7 mouse cellular contexts compared by ENCODE assay signal in the genomic region with DNA sequence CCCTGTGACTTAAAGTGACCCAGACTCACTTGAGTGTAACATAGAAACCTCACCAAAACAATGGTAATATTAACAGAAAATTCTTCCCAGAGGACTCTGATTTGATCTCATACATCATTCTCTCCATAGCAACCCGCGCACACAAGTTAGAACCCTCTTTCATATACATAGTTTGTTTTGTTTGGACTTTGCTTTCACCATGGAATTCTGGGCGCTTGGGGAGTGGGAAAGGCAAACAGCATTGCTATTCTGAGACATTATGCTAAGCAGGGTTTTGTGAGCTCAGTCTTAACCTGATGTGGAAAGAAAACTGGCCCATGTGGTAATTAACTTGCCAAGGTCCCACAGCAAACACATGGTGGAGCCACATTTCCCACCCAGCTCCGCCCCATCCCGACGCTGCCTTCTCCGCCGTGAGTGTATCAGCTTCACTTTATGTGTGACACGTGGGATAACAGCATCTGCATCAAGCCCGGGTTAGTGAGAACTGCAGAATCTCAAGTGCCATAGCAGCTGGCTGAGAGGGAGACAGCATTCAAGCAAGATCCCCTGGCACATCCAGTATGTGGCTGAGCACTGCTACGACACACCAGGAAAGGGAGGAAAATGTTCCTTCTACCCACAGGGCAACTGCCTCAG. TPM values are rescaled to one million over a fixed set of nuclear protein-coding genes. Genes with fewer than 3 reads are reported as not detected.
DNase-seq lines count a peak whose midpoint lies in the region; ATAC-seq and TF ChIP-seq lines count a peak whose summit lies in the region.

No protein-coding gene starts in this region.

- 0 out of 2 replicates have a peak overlapping the region, but pooled peaks have one; percentile 10 for H3K27ac ChIP-seq in cortical plate, adult 2 months (ENCODE audit: insufficient read depth, low read length)
- H3K27ac ChIP-seq in hindbrain, embryonic 13.5 days: no peak overlapping the region
- peak overlapping the region; percentile 57 for H3K27ac ChIP-seq in midbrain, embryonic 10.5 days (replicated peaks)

- TF ChIP-seq CTCF in cortical plate, adult 2 months (IDR thresholded peaks at IDR 0.05; ENCODE audit: extremely low read depth, insufficient read depth, low read length): no peak

- H3K4me3 ChIP-seq in cortical plate, adult 2 months (ENCODE audit: insufficient read depth, low read length): no peak overlapping the region
- no peak overlapping the region for H3K4me3 ChIP-seq in hindbrain, embryonic 13.5 days
- no peak overlapping the region for H3K4me3 ChIP-seq in midbrain, embryonic 10.5 days

- no peak overlapping the region for H3K9ac ChIP-seq in hindbrain, embryonic 13.5 days

- ATAC-seq in hindbrain, embryonic 13.5 days (ENCODE audit: low FRiP score): 0 out of 2 replicates have a peak, but pooled peaks have one; percentile 34

- TF ChIP-seq POLR2A in cortical plate, adult 2 months (IDR thresholded peaks at IDR 0.05; ENCODE audit: extremely low read depth, insufficient read depth, low read length): no peak

- H3K36me3 ChIP-seq in hindbrain, embryonic 13.5 days: no peaks in the 10 kb centered on the region
- H3K36me3 ChIP-seq in midbrain, embryonic 10.5 days: no peaks in the 10 kb centered on the region

- peaks cover 8% of the 10 kb centered on the region; the same call in 1 of the 2 replicates for H3K27me3 ChIP-seq in hindbrain, embryonic 13.5 days
- H3K27me3 ChIP-seq in midbrain, embryonic 10.5 days (ENCODE audit: low read depth, poor library complexity, severe bottlenecking): no peaks in the 10 kb centered on the region

- peak; percentile 82 for DNase-seq in brain, adult 2 months (ENCODE audit: low read depth, low spot score)
- peak; percentile 21 for DNase-seq in midbrain, embryonic 10.5 days (ENCODE audit: low spot score)
- DNase-seq in yolk sac, embryonic 10.5 days (ENCODE audit: low spot score): peak; percentile 61
- no peak for DNase-seq in adrenal gland, adult (ENCODE audit: inconsistent age in 2 of 2, low spot score in 1 of 2)
- no peak for DNase-seq in lung, postnatal 25 days (ENCODE audit: low spot score)

- 37% methylated on average over 11 of the region's 11 CpGs for WGBS in hindbrain, embryonic 13.5 days
- WGBS in midbrain, embryonic 10.5 days: 35% methylated on average over 11 of the region's 11 CpGs

- H3K4me1 ChIP-seq in cortical plate, adult 2 months (ENCODE audit: control insufficient read depth, insufficient read depth, low read length): peaks cover 5% of the 10 kb centered on the region
- H3K4me1 ChIP-seq in hindbrain, embryonic 13.5 days (replicated peaks): peaks cover 9% of the 10 kb centered on the region
- peaks cover 36% of the 10 kb centered on the region for H3K4me1 ChIP-seq in midbrain, embryonic 10.5 days

- H3K9me3 ChIP-seq in hindbrain, embryonic 13.5 days: no peaks in the 10 kb centered on the region
- H3K9me3 ChIP-seq in midbrain, embryonic 10.5 days (replicated peaks): no peaks in the 10 kb centered on the region

- H3K4me2 ChIP-seq in hindbrain, embryonic 13.5 days: peak overlapping the region; percentile 28; the same call in 1 of the 2 replicates

RNA-seq across cellular contexts. Expression of a gene that starts 7.3 kb away (rescaled TPM):
- polyA plus RNA-seq in cortical plate, adult 2 months (2012; rRNA removed): 47.0 and 56.4 TPM in 2 replicates
- polyA plus RNA-seq in hindbrain, embryonic 13.5 days (2015; fragmentation: Nextera tagmentation; extraction: Ambion mirVana): 11.1 and 12.4 TPM in 2 replicates
- polyA plus RNA-seq in midbrain, embryonic 10.5 days (2016; fragmentation: Nextera tagmentation; extraction: Ambion mirVana): 20.5 and 24.6 TPM in 2 replicates

Comparison
In these comparisons a context has a peak if more than half of its experiments do, and no peak if none do; other contexts are left out.
1. DNase-seq: peak in brain, adult 2 months (single experiment), midbrain, embryonic 10.5 days (single experiment) and yolk sac, embryonic 10.5 days (single experiment); none in adrenal gland, adult (0 of 2) and lung, postnatal 25 days (single experiment).